Mouse (Mus musculus) ES-E14 (cell line): ENCODE measurements around the gene Exoc5.

Experiments used
- CHD2 ChIP-seq: IDR thresholded peaks from 2 replicates; pipeline ENCODE4 v1.6.1; 2014; ENCODE audit warnings: mild to moderate bottlenecking, low read depth, low read length, inconsistent platforms
- HCFC1 ChIP-seq: IDR thresholded peaks from 2 replicates; pipeline ENCODE4 v1.6.1; 2012; ENCODE audit warnings: low read length, inconsistent platforms, borderline replicate concordance; ENCODE audit not compliant: insufficient read depth

- TF ChIP-seq CHD2 (no peak), HCFC1 (no peak)
Observed at GRCm38 (mm10) chr14:48989831-48990230, 76.6 kb downstream of the Exoc5 start.
